Mouse (Mus musculus): ENCODE measurements at regions not wholly inside any gene's neighbourhood (a gene's known extent, or its start where the extent isn't known, plus 50 kb on each side); places are given as distances from the start of the nearest gene placed in this dataset.

DNA sequence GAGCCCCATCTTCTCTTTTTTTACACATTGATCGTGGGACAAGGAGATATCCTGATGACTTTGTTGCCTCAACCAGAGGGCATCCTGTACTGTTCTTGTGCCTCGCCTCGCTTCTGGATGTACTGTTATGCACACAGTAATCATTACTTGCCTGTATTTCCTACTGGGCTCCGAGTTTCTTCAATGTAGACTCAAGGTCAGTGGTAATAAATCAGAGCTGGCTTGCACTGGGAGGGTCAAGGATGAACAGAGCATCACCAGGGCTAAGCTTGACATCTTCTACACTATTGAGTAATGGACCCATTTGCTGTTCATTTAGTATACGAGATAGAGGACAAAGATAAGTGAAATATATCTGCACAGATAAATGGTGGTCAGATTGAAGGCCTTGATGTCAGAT lies 295.1 kb upstream of the Igfbp3 start:
- DNase-seq (ENCODE audit: low spot score): no peak

DNA sequence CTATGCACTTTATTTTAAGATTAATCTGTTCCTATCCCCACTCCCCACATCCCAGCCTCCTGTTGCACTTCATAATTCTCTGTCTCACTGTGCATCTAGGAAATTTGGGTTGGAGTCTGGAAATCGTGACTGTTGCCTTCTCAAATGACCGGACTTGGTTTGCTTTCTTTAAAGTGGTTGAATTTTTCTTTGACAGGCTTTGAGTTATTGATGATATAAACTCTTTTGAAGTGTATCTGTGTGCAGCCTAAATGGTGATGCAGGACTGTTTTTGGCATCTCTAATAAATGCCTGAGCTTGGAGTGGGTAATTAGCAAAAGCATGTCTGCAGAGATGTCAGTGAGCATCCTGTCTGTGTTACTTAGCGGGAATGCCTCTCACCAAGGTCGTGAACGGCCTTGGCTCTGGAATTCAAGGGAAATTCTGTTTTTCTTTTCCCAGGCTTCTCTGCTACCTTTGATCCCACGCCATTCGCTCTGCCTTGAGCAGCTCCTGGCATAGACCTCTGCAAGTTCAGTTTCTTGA lies 292.8 kb upstream of the Igfbp3 start:
- DNase-seq (ENCODE audit: low spot score): no peak

DNA sequence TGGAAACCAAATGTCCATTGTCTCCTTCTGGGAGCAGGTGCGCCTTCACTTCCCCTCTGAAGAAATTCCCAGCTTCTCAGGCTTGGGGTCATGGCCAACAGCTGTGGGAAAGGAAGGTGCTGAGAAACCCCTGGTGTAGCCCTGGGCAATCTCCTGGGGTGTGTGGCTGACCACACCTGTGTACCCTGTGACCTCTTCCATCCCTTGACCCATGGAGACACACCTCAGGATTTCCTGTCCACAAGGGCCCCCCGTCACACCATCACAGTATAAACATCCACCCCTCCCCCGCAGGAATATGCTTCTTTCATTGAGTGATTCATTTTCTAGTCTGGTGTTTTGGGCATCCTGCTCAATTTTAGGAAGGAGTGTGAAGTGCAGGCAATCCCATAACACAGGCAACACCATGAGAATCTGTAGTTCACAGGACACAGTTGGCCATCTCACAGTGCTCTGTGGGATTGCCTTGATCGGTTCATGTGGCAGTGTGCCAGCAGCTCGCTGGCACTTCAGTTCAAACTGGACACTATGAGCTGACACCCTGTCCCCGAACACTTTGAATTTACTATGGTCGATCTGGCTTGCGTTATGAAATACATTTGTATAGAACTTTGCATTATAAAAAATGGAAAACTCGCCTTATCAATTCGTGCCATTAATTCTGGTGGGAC lies 291.1 kb upstream of the Igfbp3 start:
- DNase-seq (ENCODE audit: low spot score): no peak

DNA sequence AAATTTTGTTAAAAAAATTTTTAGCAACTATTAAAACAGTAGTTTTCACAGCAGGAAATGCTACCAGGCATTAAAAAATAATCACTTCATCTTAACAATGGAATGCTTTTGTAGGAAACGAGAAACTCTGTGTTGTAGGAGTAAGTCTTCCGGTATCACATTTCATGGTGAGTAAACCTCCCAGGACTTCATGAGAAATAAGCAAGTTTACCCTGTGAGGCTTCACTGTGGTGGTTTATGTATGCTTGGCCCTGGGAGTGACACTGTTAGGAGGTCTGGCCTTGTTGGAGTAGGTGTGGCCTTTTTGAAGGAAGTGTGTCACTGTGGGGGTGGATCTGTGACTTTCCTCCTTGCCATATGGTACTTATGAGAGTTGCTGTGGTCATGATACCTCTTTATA lies 289.0 kb upstream of the Igfbp3 start:
- no peak for DNase-seq (ENCODE audit: low spot score)

DNA sequence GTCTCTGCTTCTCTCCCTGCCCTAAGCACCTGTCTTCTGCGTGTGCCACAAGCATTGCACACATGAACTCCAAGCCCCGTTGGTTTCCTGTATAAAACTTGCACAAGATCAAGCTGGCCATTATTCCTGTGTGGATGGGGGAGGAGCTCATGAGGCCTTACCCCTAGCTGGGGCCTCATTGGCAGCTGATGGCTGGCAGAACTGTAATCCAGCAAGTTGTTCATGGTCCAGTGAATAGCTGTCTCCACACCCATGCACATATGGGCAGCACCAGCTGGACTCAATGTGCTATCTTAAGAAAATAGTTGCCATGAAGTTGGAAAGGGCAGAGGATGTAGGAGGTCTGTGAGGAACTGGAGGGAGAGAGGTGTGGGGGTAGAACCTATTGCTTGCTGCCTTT lies 288.3 kb upstream of the Igfbp3 start:
- no peak for DNase-seq (ENCODE audit: low spot score)

DNA sequence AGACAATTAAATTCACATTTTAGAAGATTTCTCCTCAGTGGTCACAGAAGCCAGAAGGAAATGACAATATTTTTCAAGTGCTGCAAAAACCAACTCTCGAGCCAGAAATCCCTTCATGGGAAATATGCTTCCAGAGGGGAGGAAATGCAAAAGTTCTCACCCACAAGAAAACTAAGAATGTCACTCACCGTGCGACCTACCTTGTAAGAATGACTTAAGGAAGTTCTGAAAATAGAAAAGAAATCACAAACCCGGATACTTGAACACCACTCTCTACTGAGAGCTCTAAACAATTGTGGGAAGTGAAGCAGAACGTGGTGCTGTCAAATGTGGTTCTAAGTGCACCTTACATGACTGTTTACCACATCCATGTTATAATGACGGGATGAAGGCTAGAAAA lies 284.1 kb upstream of the Igfbp3 start:
- no peak for DNase-seq (ENCODE audit: low spot score)

DNA sequence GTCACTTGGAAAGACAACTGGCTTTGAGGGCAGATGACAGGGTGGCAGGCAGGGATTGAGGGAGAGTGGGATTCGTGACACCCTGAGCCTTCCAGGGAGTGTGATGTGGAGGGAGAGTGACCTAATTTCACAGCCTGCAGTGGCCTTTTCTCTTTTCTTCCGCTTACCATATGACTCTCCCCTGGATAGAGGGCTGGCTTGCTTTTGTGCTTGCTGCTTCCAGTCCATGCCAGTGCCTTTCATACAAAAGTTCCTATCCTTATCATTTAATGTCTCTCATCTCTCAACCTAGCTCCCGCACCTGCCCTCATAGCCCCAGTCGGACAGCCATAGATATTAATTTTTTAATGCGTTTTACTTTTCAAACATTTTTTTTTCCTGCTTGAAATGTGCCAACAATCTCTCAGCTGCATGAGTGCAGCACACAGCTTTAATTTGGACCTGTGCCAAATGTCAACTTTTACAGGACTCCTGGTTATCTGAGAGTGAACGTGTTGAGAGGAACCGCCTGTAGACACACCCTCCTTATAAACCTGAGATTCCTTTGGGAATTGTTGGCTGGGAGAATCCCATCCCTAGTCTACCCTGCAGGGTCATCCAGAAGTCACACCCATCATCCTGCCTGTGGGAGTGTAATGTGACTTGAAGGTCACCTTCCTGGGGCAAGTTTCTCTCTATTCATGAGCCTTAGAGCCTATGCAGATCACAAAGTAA lies 260.3 kb upstream of the Igfbp3 start:
- no peak for DNase-seq (ENCODE audit: low spot score)

DNA sequence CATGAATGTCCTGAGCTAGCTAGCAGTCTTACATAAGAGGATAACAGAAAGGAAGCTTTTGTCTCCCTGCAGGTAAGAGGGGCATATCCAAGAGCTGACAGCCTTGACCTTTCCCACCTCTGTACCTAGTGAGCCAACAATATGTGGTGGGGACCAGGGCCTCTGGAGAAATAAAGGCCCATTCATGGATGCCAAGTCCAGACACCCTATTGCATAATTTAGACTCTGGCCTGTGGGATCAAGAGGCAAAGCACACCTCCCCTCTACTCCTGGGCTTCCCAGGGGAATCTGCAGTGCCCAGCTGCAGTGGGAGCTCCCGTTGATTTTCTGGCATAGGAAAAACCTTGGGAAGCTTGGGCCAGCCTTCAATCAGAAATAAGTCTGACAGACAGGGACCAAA lies 251.8 kb upstream of the Igfbp3 start:
- DNase-seq (ENCODE audit: low spot score): no peak

DNA sequence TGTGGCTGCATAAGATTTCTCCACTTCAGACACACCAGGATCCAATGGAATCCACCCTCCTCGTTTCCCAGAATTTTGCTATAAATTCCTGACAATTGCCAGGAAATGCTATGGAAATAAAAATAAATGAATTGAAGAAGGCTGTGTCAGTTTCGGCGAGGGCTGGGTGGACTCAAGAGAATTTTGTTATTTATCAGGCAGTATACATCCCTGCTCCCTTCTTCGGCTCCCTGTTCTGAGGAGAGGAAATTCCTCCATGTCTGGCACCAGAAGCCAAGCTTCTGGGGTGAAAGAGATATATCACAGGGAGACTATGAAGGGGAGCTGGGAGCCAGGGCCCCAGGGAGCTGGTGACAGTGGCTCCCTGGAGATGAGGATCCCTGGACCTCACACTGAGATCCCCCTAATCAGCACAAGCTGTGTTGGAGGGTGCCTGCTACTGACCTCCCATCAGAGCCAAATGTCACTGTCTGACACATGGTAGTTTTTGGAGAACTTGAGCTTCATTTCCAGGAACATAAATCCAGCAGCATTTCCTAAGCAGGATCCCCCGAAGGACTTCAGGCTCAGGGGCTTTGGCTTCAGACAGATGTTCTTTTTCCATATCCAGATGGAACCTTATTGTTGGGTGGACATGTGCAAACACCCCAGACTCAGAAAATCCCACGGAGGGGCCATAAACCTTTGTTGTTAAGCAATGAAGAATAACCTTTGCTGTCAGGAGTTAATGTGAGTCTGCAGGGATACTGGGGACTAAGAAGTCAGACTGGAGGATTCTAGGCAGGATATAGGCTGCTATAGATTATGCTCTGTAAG lies 248.4 kb upstream of the Igfbp3 start:
- DNase-seq (ENCODE audit: low spot score): no peak

DNA sequence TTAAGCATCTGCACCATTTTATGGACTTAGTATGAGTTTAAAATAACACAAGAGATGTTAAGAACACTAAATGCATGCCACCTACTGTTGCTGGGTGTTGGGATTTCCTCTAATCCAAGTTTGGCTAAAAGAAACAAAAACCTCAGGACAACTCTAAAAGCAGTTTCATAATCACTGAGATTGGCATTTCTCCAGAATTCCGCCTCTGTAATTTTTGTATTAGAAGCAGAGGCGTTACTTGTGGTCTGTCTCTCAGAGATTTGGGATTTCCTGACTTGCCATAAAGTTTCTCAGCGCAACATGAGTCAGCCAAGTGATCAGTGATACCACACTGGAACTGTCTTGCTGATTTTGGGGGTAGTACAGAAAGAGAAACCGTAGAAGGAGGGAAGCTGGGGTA lies 238.0 kb upstream of the Igfbp3 start:
- no peak for DNase-seq (ENCODE audit: low spot score)

DNA sequence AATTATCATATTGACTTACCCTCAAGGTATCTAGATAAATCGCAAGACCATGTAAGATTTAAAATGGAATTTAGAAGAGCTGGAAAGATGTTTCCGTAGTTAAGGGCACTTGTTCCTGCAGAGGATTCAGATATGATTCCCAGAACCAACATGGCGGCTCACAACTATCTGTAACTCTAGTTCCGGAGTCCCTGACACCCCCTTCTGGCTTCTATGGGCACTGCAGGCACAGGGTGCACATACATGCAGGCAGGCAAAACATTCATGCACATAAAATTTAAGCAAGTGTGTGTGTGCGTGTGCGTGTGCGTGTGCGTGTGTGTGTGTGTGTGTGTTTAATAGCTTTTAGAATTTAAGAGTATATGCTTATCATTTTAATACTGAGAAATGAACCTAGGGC lies 230.8 kb upstream of the Igfbp3 start:
- DNase-seq (ENCODE audit: low spot score): no peak

DNA sequence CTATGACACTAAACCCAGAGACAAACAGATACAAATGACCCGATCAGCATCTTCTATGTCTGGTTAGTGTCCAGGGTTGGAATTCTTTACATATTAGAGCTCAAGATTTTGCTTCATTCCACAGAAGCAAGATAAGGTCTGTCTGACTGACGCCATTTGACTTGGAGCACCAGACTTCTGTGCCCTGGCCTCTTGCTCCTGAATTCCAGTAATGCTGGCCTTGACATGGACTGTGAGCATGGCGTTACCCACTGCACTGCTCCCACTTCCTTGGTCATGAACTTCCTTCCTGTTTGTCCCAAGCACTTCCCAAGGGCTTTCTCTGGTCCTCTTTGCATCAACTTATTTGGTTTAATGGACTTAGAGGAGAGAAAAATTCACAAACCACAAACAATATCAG lies 225.6 kb upstream of the Igfbp3 start:
- no peak for DNase-seq (ENCODE audit: low spot score)

DNA sequence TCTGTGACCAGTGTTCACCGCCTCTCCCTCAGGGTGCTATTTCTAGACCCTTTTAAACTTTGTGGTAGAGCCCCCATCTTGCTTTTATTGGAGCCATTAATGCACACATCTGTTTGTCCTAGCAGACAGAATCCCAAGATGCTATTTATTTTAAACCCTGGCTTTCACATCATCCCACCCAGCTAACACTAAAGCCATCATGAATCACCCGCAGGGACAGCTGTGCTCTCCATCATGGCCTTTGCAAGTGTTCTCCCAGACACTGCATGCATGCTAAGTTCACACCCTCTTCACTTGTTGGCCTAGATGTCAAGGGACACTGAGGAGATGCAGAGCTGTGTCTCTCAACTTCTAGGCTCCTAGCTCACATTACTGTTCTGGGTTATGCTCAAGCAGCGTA lies 220.9 kb upstream of the Igfbp3 start:
- no peak for DNase-seq (ENCODE audit: low spot score)

DNA sequence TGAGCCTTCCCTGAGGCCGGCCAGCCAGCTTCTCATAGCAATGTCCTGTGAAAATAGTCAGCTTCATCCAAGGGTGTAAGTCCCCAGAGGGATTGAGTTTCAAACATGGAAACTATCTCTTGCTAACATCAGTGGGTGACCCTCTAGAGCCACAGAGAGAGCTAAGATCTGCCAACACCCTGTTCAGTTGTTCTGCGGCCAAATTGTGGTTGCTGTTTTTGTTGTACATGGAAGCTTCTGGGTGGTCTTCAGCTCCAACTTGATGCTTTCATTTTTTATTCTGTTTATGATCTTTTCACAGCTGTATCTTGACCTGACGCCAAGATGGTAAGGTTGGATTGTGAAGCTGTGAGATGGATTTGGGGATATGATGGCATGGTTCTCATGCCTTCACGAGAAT lies 214.0 kb upstream of the Igfbp3 start:
- DNase-seq (ENCODE audit: low spot score): no peak

DNA sequence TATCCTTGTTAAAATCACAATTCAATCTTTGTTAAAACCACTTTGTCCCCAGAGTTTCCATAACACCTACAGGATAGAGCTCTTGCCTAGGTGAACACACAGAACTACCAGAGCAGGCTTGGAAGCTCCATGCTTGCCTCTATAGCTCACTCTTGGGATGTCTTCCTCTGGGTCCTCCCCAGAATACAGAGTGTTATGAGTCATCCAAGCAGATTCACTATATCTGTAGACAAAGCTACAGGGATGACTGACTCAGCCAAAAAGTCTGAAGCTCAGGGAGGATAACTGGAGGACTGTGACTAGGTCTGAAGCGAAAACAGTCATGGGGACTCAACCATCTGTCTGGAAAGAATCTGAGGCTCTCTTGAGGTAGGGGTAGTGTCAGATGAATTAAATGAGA lies 211.5 kb upstream of the Igfbp3 start:
- no peak for DNase-seq (ENCODE audit: low spot score)

DNA sequence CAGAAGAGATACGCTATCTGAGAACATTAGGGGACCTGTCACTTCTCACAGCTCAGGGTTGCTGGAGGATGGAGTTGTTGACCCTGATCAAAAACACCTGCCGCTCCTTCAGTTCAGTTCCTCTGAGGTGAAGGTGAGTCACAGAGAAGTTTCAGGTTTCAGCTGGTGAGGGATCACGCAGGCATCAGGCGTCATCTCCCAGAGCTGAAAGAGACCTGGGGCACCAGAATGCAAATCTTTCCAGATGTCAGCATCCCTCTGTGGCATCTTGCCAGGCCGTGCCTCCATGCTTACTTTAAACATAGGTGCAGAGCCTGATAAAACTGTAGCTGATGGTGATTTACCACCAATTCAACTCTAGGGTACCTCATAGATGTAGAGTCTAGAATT lies 210.4 kb upstream of the Igfbp3 start:
- no peak for DNase-seq (ENCODE audit: low spot score)

DNA sequence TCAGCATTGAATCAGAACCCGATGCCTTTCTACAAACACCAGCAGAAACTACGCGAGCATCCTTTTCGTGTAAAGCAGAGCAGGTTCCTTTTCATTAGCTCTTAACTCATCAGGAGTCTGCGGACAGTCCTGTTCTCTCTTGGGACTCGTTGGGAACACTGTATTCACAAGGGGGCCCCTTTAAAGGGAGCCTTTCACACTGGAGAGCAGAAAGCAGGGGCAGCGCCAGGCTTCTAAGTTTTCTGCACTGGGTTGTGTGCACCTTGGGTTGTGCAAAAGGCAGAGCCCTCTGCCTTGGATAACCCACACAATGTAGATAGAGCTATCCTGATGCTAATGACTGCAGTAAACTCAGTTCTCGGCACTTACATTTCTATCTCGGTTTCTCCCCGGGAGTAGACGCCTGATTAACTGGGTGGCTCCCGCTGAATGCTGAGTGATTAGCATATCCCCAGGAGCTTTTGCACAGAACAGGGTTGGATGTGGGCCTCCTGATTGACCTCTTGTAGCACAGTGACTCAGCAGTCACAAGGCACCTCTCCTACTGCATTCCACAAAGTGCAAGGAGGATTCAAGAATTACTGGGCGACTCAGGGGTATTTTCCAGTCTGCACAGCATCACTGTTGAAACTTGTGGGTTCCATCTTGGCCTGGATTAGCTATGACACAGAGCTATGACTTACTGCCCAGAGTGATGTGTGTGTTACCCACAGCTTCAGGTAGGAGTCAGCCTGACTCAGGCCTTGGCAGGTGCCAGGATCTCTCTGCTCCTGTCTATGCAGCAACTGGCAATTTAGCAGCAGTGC lies 209.8 kb upstream of the Igfbp3 start:
- DNase-seq (ENCODE audit: low spot score): peak; percentile 47

DNA sequence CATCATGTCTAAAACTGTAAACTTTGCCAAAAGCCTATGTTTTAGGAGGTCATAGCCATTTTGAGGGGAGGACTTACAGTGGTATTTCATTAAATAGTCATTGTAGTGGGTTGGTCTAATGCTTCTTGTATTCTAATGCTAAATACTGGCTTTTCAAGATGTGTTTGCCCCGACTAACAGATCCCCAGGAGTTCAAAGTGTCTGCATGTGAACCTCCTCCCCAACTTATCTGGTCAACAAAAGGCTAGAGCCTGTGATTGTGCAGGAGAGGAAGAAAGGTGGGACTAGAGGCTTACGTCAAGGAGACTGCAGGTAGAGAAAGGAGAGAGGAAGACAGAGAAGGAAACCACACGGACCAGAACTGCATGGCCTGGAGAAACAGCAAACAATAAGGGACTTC lies 198.9 kb upstream of the Igfbp3 start:
- no peak for DNase-seq (ENCODE audit: low spot score)

DNA sequence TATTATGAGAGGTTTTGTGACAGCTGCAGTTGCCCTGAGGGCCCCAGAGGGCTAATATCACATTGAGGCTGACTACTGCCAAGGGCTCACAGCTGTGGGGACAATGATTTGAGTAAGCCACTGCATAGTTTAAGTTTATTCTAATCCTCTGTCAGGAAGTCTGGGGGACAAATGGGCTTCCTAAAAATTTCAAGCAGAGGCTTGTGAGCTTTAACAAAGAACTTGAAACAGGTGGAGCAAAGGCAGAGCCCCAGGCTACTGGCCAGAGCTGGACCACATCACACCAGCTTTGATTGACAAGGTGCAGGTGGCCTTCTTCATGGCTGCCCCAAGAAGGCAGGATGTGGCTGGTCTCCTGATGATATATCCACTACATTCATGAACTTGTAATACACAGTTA lies 195.3 kb upstream of the Igfbp3 start:
- DNase-seq (ENCODE audit: low spot score): no peak

DNA sequence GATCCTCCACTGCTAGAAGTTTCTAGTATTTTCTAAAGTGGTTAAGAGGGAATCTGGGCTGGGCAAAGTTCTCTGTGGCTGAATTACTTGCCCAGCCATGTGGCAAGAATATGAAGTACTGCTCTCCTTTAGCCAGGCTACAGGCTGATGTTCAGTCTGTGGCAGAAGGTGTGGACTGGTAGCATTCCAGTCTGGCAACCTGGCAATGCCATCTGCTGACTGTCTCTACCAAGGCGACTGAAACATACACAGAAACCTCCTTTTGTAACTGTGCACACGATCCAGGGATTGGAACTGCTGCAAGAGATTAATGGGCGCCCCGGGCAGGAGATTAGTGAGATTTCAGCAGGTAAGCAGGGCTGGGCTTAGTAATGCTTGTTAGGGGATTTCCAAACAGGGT lies 190.9 kb upstream of the Igfbp3 start:
- no peak for DNase-seq (ENCODE audit: low spot score)

DNA sequence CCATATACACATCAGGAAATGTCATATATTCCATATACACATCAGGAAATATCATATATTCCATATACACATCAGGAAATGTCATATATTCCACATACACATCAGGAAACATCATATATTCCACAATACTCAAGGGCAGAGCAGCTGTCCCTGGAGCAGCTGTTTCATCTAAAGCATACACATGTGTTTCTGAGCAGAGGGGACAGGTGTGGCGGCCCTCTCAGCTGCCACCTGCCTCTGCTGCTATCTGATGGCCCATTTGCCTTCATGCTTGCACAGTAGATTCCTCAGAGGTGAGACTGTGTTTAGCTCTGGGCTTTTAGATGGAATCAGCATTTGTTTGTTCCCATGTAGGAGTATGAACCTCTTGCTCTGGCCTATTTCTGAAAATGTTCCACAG lies 158.1 kb upstream of the Igfbp3 start:
- DNase-seq (ENCODE audit: low spot score): no peak

DNA sequence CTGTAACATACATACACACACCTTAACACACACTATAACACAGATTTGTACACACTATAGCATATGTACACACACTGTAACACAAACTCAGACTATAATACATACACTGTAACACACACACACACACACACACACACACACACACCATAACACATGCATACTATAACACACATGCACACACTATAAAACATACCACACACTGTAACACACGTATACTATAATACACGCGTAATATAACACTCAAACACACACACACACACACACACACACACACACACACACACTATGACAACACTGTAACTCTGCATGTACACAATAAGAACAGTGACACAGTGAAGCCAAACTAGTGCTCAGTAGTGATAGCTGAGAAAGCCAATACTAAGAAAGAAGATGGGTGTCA lies 147.7 kb upstream of the Igfbp3 start:
- DNase-seq (ENCODE audit: low spot score): no peak
